Mouse (Mus musculus) stomach, postnatal 0 days (tissue): ENCODE measurements around the gene Abca17.

Experiments used
- CTCF ChIP-seq: IDR thresholded peaks from 2 replicates; pipeline ENCODE4 v1.5.1; 2016; ENCODE audit warnings: antibody characterized with exemption, low read depth, mild to moderate bottlenecking, moderate library complexity
- EP300 ChIP-seq: optimal IDR thresholded peaks from 2 replicates; pipeline ENCODE3; 2016; ENCODE audit warnings: antibody characterized with exemption

- no peak for TF ChIP-seq CTCF
- TF ChIP-seq EP300: no peak
These were observed 23.2 kb downstream of the Abca17 start for GRCm38 (mm10) chr17:24327656-24328055.
